Mouse (Mus musculus): ENCODE results near the gene Tes3-ps.

Tes3-ps gene

DNA sequence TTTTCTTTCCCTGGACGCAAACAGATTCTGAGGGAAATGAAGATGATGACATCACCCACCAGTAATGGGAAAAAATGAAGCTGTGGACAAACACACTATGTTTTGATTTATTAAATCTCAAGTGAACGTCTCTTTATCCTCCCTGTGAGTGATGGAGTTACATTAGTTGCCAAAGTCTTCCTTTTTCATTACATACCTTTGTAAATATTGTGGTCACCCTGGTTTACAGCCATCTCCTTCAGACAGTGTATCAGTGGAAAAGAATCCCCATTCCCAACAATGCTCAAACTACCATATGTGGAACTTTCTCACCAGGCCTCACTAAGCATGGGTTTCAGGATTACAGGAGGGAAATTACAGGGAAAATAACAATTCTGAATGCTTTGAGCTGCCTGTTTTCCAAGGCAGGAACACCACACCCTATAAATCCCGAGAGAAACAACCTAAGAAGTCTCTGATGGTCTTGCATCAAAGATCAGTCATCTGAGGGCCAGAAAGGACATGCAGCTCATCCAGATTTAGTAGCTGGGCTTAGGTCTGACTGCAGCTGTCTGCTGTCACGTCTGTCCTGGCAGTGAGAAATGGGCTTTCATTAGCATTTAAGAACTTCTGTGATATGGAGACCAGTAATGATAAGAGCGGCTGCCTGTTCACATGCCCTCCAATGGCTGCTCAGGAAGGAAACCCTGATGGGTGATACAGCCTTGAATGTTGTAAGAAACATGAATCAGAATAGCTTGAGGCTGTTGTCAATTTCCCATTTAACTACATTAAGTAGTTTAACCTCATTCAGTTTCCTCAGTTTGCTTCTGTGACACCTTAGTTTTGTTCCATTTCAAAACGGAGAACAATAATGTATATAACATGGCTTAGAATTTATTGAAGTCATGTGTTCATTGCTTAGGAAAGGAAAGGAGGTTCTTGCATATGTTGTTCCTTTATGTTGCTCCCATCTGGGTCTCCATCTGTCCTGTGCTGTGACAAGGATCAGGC, at the start of gene Tes3-ps:
Tes3-ps (plus strand) TSS at position 943 of the 993 bp plus-strand sequence.
- DNase-seq = no peak

DNA sequence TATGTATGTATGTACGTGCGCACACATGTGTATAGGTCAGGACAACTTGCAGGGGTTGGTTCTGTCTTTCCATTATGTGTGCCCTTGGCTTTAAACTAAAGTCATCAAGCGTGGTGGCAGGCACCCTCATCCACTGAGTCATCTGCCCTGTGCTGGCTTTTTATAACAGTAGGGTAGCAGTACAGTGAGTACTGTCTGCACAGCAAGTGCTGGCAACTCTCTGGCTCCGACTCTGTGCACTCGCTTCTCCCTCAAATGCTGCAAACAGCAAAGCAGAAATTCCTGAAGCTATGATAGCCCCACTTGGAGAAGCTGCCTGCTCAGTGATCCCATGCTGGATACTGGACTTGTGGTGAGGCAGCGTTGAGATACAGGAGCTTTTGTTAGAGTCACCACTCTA, 48.7 kb upstream of the Tes3-ps start:
- DNase-seq = no peak

DNA sequence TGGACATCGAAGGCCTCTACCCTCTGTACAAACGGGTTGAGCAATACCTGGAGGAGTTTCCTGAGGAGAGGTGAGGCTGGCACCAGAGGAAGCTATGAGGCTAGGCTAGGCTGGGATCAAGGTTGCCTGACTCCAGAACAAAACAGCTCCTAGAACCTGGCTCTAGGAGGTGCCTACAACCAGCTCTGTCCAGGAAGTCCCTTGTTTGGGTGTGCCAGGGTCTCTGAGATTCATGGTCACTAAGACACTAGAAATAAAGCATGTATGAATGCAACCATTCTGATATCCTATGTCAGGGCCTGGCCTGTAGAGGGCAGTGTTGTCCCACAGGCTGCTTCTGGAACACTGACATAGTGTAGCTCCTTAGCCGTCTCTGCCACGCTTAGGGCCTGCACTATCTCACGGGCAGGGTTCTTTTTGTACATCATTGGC, 43.8 kb upstream of the Tes3-ps start:
- peak; percentile 91 for DNase-seq

DNA sequence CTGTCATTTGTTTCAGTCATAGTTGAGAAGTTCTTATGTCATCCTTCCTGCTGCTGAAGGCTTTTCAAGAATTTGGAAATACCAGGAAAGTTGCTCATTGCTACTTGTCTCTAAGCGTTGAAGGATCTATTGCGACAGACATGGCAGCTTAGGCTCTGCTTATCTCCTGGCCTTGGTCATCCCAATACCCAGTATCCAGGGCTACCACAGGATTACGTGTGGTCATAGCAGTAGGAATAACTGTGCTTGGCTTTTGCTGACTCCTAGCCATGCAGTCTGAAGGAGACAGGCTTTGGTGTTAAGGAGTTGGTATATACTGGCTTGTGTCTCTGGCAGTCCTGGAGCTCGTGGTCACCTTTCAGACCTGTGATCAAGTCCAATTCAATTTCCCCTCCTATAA, 32.8 kb upstream of the Tes3-ps start:
- no peak for DNase-seq

DNA sequence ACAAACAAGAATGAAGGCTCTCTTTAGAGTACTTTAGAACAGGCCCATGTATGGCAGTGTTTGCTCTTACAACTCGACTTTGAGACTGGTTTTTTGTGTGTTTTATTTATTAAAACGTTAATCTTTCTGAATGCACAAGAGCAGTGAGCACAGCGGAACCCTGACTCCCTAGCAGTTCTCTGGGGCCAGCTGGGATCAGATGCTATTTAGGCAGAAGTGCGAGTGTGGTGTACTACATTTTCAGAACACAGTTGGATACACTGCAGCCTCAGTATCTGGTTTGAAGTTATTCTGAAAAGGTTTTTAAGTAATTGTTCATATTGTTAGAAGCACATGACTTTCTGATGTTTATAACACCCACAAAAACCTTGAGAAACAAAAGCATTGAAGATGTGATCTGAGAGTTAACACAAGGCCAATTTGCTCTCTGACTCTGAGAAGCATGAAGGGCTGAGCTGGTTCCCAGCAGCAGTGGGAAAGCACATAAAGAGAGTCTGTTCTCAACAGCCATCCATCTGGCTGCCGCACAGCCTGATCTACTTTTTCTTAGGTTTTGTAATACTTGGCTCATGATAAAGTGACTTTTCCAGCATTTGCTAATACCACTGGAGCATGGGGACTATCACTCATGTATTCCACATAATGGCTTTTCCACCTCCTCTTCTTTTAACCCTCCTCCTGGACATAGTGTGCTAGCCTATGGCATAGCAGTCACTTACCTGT, 32.3 kb upstream of the Tes3-ps start:
- DNase-seq = no peak

DNA sequence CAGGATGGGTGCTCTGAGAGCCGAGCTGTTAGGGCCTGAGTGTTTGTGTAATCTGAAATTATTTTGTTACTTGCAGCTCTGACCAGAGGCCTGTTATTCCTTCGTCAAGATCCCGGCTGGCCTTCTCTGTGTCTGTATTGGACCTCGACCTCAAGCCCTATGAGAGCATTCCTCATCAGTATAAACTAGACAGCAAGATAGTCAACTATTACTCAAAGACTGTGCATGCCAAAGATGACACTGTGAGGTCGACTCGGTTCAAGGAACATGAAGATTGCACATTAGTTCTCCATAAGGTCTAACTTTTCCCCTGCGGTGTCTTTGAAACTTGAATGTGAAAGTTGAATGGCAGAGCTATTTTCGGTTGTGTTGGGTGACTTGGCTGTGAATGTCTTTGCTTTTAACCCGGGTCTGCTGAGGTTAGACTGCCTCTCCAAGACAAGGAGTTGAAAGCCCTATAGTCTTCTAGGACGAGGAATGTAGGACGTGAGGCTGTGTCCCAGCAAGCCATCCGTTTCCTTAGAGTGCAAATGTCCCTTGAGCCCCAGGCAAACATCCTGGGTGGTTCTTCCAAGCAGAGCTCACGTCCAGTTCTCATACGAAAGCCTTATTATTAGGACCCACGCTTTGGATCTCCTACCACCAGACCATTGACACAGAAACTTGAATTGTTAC, 31.5 kb upstream of the Tes3-ps start:
- DNase-seq = peak; percentile 63

DNA sequence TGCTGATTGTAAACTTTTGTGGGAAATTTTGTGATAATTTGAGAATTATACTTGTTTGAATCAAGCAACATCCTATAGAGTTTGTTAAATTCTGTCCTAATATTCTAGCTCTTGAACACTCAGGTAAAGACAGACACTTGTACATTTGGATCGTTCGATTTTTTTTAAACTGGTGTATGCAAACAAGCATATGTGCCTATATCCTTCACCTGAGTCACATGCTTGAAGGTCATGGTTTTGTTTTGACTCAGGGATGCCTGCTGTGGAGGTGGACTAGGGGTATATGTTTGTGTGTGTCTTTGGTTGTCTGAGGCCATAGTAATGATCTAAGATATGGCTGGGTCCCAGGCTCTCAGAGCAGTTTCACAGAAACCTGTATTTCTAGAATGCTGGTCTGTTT, 30.2 kb upstream of the Tes3-ps start:
- DNase-seq = no peak

DNA sequence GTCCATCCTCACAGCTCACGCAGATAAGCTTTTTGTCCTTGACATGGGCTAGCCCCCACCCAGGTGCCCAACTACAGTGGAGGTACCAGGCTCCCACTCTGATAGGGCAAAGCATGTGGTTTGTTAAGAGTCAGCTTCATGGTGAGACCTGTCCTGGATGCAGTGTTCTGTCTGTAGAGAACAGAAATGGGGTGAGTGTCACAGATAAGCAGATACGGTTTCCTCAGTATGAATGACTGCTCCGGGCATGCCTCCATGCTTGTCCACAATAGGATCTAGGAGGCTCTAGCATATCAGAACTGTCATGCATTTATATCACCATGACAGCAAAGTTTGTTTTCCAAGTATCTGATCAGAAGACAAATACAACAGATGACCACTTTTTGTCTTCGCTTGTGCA, 27.2 kb upstream of the Tes3-ps start:
- no peak for DNase-seq

DNA sequence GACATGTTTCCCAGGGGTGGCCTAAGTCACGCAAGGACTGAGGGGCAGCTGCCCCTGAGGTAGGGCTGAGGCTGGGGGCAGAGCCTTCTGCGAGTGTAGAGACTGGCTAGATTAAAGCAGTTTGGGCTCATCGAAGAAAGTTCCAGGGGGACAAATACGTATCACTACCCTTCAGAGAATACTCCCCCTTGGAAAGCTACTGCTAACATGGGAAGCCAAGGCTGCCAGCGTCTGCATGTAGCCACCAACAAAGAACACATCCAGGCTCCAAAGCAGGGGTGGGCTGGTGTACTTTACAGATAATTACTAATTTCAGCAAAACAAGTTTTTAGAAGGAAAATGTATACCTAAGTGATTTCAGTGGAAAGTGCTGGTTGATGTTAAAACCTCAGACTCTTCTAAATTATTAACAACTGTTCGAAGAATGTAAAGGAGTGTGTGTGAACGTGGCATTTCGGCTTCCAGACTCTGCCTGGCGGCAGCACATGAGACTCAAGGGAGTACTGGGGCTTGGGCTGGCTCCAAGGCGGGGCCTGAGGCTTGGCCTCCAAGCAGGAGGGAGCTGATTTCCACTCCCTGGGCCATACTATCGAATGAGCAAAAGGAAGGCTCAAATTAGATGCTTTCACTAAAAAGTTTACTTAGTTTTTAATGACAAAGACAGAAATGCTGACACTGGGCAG, 26.6 kb upstream of the Tes3-ps start:
- DNase-seq = peak; percentile 74

DNA sequence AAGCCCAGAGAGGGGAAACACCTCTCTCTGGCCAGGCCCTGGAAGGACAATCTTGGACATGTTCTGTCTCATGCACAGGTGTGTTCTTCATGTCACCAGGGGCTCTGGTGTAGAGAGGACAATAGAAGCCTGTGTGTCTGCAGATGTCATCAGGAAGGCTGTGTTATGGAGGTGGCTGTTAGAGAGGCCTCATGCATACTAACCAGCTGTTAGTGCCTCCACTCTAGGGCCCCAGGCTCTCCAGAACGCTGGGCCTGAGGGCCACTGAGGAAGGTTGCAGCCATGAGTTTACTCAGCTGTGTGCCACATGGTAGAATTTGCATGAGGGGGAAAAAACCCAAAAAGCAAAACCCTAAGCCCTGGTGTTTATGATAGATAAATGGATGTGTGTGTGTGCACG, 25.5 kb upstream of the Tes3-ps start:
- no peak for DNase-seq

DNA sequence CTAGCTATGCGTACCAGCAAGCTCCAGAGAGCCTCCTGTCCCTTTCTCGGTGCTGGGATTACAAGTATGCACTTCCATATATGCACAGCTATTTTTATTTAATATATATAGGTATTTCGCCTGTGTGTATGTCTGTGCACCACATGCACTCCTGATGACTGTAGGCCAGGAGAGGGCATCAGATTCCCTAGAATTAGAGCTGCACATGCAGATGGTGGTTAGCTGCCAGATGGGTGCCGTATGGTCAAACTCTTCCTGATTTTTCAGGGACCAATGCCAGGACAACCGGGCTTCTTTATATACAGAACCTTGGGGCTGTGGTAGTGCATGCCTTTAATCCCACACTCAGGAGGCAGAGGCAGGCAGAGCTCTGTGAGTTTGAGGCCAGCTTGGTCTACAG, 24.1 kb upstream of the Tes3-ps start:
- no peak for DNase-seq

DNA sequence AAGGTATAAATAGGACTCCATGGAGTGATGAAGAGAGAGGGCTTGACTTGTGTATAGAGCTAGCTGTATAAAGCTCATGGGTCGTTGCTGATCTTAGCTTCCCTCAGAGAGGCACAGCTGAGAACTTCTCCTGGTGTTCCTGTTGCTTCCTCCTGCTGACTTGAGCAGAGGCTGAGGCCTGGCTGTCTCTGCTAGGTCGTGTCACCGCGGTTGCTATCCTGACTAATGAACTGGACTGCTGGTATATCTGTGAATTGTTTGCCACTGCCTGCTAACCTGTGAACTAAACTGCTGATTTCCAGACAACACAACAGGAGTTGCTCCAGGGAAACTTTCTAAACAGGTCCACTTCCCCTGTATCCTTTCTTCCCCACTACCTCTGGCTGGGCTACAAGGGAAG, 22.8 kb upstream of the Tes3-ps start:
- no peak for DNase-seq

DNA sequence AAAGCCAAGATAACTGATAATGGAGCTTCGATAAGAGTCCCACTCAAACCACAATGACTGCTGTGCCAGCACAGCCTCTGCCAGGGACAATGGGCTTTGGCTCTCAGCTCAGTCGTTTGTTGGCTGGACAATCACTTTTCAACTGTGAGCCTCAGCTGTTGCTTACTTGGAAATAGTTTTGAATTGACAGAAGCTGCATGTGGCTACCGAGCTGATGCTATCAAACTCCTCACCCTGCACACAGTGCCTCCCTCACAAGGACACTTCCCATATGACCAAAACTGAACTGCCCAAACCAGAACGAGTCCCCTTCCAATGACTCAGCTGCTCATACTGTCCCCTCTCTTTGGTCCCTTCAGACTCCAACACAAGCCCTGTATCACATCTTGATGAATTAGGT, 22.3 kb upstream of the Tes3-ps start:
- no peak for DNase-seq

DNA sequence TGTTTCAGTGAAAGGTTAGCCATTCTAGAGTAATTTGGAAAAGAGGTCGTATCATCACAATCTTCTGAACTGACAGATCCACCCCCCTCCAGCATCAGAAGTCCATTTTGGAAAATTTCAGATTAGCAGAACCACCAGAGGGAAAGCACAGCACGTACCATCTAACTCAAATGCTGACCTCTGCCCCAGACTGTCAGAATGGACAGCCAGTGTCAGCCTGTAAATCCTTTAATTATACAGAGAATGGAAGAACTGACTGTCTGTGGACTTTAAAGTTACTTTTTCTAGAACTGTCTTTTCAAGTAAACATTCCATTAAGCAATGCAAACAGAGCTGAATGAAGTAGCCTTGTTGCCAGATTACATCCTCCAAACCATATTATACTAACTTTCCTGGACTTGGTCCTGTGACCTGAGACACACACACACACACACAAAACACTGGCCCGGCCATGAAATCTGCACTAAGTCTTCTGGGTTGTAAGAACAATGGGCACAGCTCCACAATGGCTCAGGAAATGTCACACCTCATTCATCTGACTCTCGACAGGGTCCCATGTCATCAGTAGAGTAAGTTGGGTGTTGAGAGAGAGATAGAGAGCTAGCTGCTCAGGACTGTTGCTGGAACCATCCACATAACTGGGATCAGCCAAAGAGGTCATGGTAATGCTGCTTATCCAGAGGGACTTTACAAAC, 21.0 kb upstream of the Tes3-ps start:
- no peak for DNase-seq

DNA sequence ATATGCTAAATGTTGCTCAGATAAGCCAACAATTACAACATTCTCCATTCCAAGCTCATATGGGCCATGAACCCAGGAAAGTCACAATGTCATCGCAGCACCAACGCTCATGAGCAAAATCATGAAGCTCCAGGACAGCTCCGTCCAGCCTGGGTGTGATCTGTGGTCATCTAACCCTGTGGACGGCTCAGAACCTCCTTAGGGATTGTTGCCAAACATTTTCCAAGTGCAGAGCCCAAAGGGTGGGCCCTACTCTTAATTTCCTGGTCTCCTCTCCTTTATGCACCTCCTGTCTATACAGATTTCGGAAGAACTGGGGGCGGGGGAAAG, 20.5 kb upstream of the Tes3-ps start:
- no peak for DNase-seq

DNA sequence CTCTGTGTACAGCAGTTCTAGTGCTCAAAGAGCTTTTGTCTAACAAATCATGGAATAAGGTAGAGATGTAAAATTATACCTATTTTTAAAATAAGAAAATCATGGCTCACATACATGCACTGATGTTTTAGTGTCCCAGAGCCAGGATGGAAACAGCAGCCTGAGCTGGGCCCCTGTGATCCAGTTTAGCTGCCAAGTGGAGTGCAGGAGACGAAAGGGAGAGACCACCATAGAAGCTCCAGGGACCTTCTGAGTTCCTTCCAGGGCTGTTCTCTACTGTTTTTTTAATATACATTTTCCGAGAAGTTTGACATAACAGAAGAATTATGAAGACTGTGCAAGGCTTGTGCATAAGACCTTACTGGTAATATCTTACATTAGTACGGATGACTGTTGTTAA, 15.2 kb upstream of the Tes3-ps start:
- no peak for DNase-seq

DNA sequence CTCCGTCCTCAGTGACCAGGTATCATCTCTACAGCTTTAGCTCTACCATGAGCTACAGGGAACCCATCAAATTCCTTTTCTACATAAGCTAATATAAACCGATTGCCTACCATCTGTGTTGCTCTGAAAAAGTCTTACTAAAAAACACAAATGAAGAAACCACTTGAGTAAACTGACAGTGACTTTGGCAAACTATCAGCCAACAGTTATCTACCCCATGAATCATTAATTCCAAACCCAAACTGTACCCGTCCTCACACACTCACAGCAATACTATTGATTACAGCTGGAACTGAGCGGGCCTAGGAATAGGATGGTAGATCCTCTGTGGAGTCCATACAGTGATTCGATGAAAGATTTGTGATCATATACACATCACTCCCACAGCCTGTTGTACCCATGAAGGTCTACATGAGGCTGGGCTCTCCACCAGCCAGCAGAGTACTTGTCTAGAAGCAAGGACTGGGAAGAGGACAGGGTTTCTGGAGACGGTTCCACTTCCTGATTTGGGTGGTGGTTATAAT, 14.2 kb upstream of the Tes3-ps start:
- DNase-seq = no peak

DNA sequence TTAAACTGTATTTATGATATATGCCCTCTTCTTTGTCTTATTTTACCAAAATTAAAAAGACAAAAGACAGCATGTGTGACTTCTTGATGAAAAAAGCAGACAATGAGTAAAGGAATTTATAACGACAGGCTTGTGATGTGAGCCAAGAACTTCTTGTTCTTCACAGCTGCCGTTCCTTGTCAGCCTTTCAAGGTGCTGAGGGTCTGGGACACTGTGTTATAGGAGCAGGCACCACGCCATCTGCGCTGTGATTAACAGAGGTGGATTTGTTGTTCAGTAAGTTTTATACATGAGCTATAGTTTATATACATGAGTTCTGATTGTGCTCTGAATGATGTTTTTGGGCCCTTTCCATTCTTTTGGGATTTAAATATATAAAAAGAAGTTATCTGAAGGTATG, 13.7 kb upstream of the Tes3-ps start:
- DNase-seq = no peak

DNA sequence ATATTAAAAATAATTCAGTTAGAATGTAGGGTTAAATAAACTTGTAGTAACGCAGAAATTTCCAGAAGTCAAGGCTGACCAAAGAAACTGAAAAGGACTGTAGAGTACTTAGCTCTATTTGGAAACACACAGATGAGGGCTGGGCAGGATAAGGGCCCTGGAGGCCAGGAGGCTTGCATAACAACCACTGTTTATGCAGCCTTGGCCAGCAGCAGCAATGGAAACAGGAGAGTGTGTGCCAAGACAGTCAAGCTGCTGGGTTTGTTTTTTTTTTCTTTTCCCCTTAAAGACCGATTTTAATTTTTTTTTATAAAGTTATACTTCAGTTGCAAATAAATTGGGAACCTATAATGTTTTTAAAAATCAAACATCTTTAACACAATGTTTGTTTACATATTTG, 13.1 kb upstream of the Tes3-ps start:
- peak; percentile 72 for DNase-seq

DNA sequence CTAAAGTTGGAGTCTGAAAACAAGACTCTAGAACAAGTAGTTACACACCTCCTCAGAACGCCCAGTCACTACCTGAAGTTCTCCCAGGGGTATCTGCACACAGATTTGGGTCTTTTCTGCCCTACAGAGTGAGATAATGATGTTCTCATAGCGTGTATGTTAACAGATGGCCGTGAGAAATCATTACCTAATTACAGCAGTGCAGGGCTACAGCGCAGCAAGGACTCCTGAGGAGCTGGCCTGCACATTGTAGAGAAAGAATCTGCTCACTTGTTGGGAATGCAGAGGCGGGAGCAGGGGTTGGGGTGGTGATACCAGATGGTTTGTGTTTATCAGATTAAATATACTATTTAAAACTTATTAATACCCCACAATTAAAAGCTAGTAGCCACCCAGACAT, 12.6 kb upstream of the Tes3-ps start:
- no peak for DNase-seq

DNA sequence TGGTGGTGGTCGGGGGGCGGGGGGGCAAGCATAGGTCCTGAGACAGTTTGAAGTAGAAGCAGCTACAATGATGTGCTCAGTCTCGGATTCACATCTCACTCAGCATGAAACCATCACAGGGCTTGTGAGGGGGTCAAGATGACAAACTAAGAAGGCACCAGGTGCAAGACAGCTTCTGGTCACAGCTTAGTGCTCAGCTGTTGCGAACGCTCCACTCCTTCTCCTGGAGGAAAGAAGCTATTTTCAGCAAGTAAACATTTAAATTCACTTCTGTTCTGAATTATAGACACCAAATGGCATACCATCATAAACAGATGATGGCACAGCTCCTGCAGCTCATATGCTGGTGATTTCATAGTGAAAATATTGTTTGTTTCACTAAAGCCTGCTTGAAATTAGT, 7.7 kb upstream of the Tes3-ps start:
- DNase-seq = no peak

DNA sequence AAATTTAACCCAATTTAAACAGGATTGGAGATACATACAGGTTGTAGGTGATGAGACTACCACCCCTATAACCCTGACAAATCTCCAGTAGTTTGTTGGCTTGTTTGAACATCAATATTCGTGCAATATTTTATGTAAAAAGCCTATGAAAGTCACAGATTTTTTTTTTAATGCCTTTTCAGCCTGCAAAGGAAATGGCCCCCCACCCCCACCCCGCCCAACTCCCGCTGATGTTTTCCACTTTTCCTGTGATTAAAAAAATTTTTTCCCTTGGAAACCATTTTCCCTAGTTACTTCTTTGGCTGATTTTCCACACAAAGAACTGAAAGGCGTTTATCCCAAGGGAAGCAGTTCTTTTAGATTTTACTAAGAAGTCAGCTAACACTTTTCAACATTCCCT, 11.4 kb downstream of the Tes3-ps start, which contains the start of gene Ecm2:
Ecm2 (plus strand) TSS at position 301 of the 400 bp plus-strand sequence.
- DNase-seq = no peak

Measured in kidney, postnatal 10 days (tissue).